Mouse (Mus musculus): ENCODE data around the gene Vps29. TPM values are rescaled to one million over a fixed set of nuclear protein-coding genes. Genes with fewer than 3 reads are reported as not detected.

Gene Vps29
- polyA plus RNA-seq, 1 experiment, result 105 TPM

GRCm38 (mm10) chr5:122344260-122344659 lies 9.9 kb upstream of the Vps29 start:
- Histone ChIP-seq H3K9me3 (replicated peaks; ENCODE audit: control insufficient read depth, insufficient read depth, low read length, poor library complexity, severe bottlenecking) (peaks cover 3% of the 10 kb centered on the region; the same call in 1 of the 2 replicates), H3K4me1 (ENCODE audit: control insufficient read depth, insufficient read depth, low read length) (no peaks in the 10 kb centered on the region), H3K36me3 (ENCODE audit: control insufficient read depth, insufficient read depth, low read length, poor library complexity, severe bottlenecking) (no peaks in the 10 kb centered on the region), H3K27ac (ENCODE audit: insufficient read depth, low read length) (no peak overlapping the region), H3K27me3 (ENCODE audit: control insufficient read depth, insufficient read depth, low read length, poor library complexity, severe bottlenecking) (no peaks in the 10 kb centered on the region), H3K9ac (ENCODE audit: low read depth, poor library complexity, severe bottlenecking) (no peak overlapping the region), H3K4me3 (ENCODE audit: low read depth, low read length) (no peak overlapping the region)
- TF ChIP-seq EP300 (IDR thresholded peaks at IDR 0.05; ENCODE audit: insufficient read depth, low read depth, low read length), result no peak
- TF ChIP-seq CTCF (IDR thresholded peaks at IDR 0.05; ENCODE audit: low read depth, low read length), result peak; percentile 96
- no peak for TF ChIP-seq POLR2A (IDR thresholded peaks at IDR 0.05; ENCODE audit: insufficient read depth, low read length)

GRCm38 (mm10) chr5:122345777-122346176 lies 8.4 kb upstream of the Vps29 start:
- no peaks in the 10 kb centered on the region for H3K36me3 ChIP-seq (ENCODE audit: control insufficient read depth, insufficient read depth, low read length, poor library complexity, severe bottlenecking)
- no peaks in the 10 kb centered on the region for H3K27me3 ChIP-seq (ENCODE audit: control insufficient read depth, insufficient read depth, low read length, poor library complexity, severe bottlenecking)
- H3K9me3 ChIP-seq (replicated peaks; ENCODE audit: control insufficient read depth, insufficient read depth, low read length, poor library complexity, severe bottlenecking), result peaks cover 3% of the 10 kb centered on the region; the same call in 1 of the 2 replicates
- no peak overlapping the region for H3K9ac ChIP-seq (ENCODE audit: low read depth, poor library complexity, severe bottlenecking)
- H3K4me3 ChIP-seq (ENCODE audit: low read depth, low read length), result no peak overlapping the region
- no peaks in the 10 kb centered on the region for H3K4me1 ChIP-seq (ENCODE audit: control insufficient read depth, insufficient read depth, low read length)
- no peak overlapping the region for H3K27ac ChIP-seq (ENCODE audit: insufficient read depth, low read length)
- no peak for TF ChIP-seq CTCF (IDR thresholded peaks at IDR 0.05; ENCODE audit: low read depth, low read length)

- Histone ChIP-seq H3K9ac (ENCODE audit: low read depth, poor library complexity, severe bottlenecking) (peak overlapping the region; percentile 77), H3K4me1 (ENCODE audit: control insufficient read depth, insufficient read depth, low read length) (no peaks in the 10 kb centered on the region), H3K27me3 (ENCODE audit: control insufficient read depth, insufficient read depth, low read length, poor library complexity, severe bottlenecking) (no peaks in the 10 kb centered on the region), H3K27ac (ENCODE audit: insufficient read depth, low read length) (peak overlapping the region; percentile 10; the same call in 1 of the 2 replicates), H3K9me3 (replicated peaks; ENCODE audit: control insufficient read depth, insufficient read depth, low read length, poor library complexity, severe bottlenecking) (no peaks in the 10 kb centered on the region), H3K4me3 (ENCODE audit: low read depth, low read length) (peak overlapping the region; percentile 94), H3K36me3 (ENCODE audit: control insufficient read depth, insufficient read depth, low read length, poor library complexity, severe bottlenecking) (no peaks in the 10 kb centered on the region)
- TF ChIP-seq POLR2A (IDR thresholded peaks at IDR 0.05; ENCODE audit: insufficient read depth, low read length) (no peak), EP300 (IDR thresholded peaks at IDR 0.05; ENCODE audit: insufficient read depth, low read depth, low read length) (no peak), CTCF (IDR thresholded peaks at IDR 0.05; ENCODE audit: low read depth, low read length) (no peak)
Observed at GRCm38 (mm10) chr5:122354492-122355067, 411 bp downstream of the Vps29 start.

DNA sequence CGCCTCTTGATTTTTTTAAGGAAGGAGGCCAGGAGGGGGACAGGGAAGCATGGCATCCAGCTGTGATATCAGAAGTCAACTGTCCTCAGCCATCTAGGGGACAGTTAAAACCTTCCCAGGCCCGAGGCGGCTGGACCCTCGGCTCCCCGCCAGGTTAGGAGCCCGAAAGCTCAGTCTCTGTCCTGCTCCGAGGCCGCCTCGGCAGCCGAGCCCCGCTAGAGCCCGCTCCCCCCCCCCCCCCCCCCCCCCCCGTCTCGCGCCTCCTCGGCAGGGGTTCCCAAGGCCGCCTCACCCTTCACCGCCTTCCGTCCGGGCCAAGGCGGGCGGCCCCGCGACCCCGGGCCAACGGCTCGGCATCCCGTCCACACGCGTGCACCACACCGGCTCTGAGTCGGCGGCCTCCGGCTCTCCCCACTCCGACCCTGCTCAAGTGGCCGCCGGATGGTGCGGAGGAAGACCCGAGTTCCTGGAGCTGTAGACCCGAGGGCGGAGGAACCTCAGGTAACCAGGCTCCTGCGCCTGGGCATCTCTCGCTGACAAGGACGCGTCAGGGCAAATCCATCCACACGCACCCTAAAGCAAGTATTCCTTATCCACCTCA lies 17.5 kb downstream of the Vps29 start, which contains the start of gene Gpn3:
Gene Gpn3, plus strand, starts transcription at position 286 of the 601 bp plus-strand sequence.
- Histone ChIP-seq H3K9me3 (replicated peaks; ENCODE audit: control insufficient read depth, insufficient read depth, low read length, poor library complexity, severe bottlenecking) (no peaks in the 10 kb centered on the region), H3K4me3 (ENCODE audit: low read depth, low read length) (peak within 1 kb of the TSS; percentile 94), H3K36me3 (ENCODE audit: control insufficient read depth, insufficient read depth, low read length, poor library complexity, severe bottlenecking) (peaks cover 27% of the 10 kb centered on the region), H3K4me1 (ENCODE audit: control insufficient read depth, insufficient read depth, low read length) (no peaks in the 10 kb centered on the region), H3K27ac (ENCODE audit: insufficient read depth, low read length) (peak within 1 kb of the TSS; percentile 56), H3K9ac (ENCODE audit: low read depth, poor library complexity, severe bottlenecking) (peak within 1 kb of the TSS; percentile 81), H3K27me3 (ENCODE audit: control insufficient read depth, insufficient read depth, low read length, poor library complexity, severe bottlenecking) (no peaks in the 10 kb centered on the region)
- TF ChIP-seq POLR2A (IDR thresholded peaks at IDR 0.05; ENCODE audit: insufficient read depth, low read length), result no peak
- TF ChIP-seq EP300 (IDR thresholded peaks at IDR 0.05; ENCODE audit: insufficient read depth, low read depth, low read length), result no peak
- TF ChIP-seq CTCF (IDR thresholded peaks at IDR 0.05; ENCODE audit: low read depth, low read length), result no peak

DNA sequence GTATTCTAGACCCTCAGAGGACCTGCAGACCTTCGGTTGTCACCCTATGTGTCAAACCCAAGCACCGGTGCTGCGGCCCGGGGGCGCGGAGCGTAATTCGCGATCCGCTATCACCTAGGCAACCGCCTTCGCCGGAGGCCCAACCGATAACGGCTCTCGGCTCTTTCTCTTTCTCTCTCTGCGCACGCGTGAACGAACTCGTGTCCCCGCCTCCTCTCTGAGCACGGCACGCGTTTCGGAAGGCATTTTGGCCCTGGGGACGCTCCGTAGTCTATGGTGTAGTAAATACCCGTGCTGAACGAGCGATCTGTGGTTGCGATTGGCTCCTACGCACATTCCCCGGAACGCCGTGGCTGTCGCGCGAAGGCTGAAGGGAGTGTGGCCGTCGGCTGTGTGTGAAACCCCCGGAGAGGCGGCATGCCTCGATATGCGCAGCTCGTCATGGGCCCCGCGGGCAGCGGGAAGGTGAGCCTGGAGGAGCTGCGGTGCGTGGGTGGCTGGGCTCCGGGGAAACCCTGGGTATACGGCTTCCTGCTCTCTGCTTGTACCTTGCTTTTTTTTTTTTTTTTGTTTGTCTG lies 18.1 kb downstream of the Vps29 start, which contains the start of gene Fam216a:
Gene Fam216a, minus strand, starts transcription at position 173 of the 578 bp plus-strand sequence.
- Histone ChIP-seq H3K9me3 (replicated peaks; ENCODE audit: control insufficient read depth, insufficient read depth, low read length, poor library complexity, severe bottlenecking) (no peaks in the 10 kb centered on the region), H3K4me3 (ENCODE audit: low read depth, low read length) (peak within 1 kb of the TSS; percentile 94), H3K9ac (ENCODE audit: low read depth, poor library complexity, severe bottlenecking) (peak within 1 kb of the TSS; percentile 81), H3K36me3 (ENCODE audit: control insufficient read depth, insufficient read depth, low read length, poor library complexity, severe bottlenecking) (peaks cover 22% of the 10 kb centered on the region), H3K4me1 (ENCODE audit: control insufficient read depth, insufficient read depth, low read length) (no peaks in the 10 kb centered on the region), H3K27me3 (ENCODE audit: control insufficient read depth, insufficient read depth, low read length, poor library complexity, severe bottlenecking) (no peaks in the 10 kb centered on the region), H3K27ac (ENCODE audit: insufficient read depth, low read length) (peak within 1 kb of the TSS; percentile 56)
- TF ChIP-seq CTCF (IDR thresholded peaks at IDR 0.05; ENCODE audit: low read depth, low read length) (no peak), EP300 (IDR thresholded peaks at IDR 0.05; ENCODE audit: insufficient read depth, low read depth, low read length) (peak; percentile 70), POLR2A (IDR thresholded peaks at IDR 0.05; ENCODE audit: insufficient read depth, low read length) (peak; percentile 72)

GRCm38 (mm10) chr5:122372878-122373277 lies 18.7 kb downstream of the Vps29 start:
- peak overlapping the region; percentile 29 for H3K27ac ChIP-seq (ENCODE audit: insufficient read depth, low read length)
- no peaks in the 10 kb centered on the region for H3K27me3 ChIP-seq (ENCODE audit: control insufficient read depth, insufficient read depth, low read length, poor library complexity, severe bottlenecking)
- TF ChIP-seq EP300 (IDR thresholded peaks at IDR 0.05; ENCODE audit: insufficient read depth, low read depth, low read length) (no peak), CTCF (IDR thresholded peaks at IDR 0.05; ENCODE audit: low read depth, low read length) (no peak), POLR2A (IDR thresholded peaks at IDR 0.05; ENCODE audit: insufficient read depth, low read length) (no peak)
- H3K4me1 ChIP-seq (ENCODE audit: control insufficient read depth, insufficient read depth, low read length), result no peaks in the 10 kb centered on the region
- H3K36me3 ChIP-seq (ENCODE audit: control insufficient read depth, insufficient read depth, low read length, poor library complexity, severe bottlenecking), result peaks cover 17% of the 10 kb centered on the region
- H3K9ac ChIP-seq (ENCODE audit: low read depth, poor library complexity, severe bottlenecking), result peak overlapping the region; percentile 80
- no peaks in the 10 kb centered on the region for H3K9me3 ChIP-seq (replicated peaks; ENCODE audit: control insufficient read depth, insufficient read depth, low read length, poor library complexity, severe bottlenecking)
- H3K4me3 ChIP-seq (ENCODE audit: low read depth, low read length), result peak overlapping the region; percentile 94

Measured in ES-Bruce4 (cell line).